Mouse (Mus musculus) macrophage (primary cell): Measurements from ENCODE around the gene Pld5. TPM values are rescaled to one million over a fixed set of nuclear protein-coding genes. Genes with fewer than 3 reads are reported as not detected.

Source experiments
- H3K27ac ChIP-seq: fragments of 350-480 bp; formaldehyde crosslinking; 2 replicates; pipeline ENCODE4 v1.9.0; 2021
- H3K36me3 ChIP-seq: fragments of 350-480 bp; formaldehyde crosslinking; 2 replicates; pipeline ENCODE4 v1.9.0; 2021; ENCODE audit errors: inconsistent target
- H3K4me3 ChIP-seq: fragments of 350-480 bp; formaldehyde crosslinking; 2 replicates; pipeline ENCODE4 v1.9.0; 2021; ENCODE audit errors: inconsistent target
- H3K79me2 ChIP-seq: fragments of 350-480 bp; formaldehyde crosslinking; 2 replicates; pipeline ENCODE4 v1.9.0; 2021; ENCODE audit errors: inconsistent target
- WGBS: methylation state at CpG from one replicate; pipeline ENCODE4 v1.1.7; 2026; ENCODE audit warnings: inconsistent platforms; ENCODE audit not compliant: missing documents; 5-methylcytosine and 5-hydroxymethylcytosine counted together
- polyA plus RNA-seq: library from polyadenylated mRNA; stranded (reverse); fragments of 250-400 nt; gene quantifications from 3 replicates; pipeline ENCODE4 v1.2.4, GENCODE M21; 2018; ENCODE audit warnings: inconsistent platforms

The Pld5 gene
- polyA plus RNA-seq, 1 experiment from 2014 or later, result not detected

- Histone ChIP-seq H3K27ac (no peak overlapping the region), H3K4me3 (no peak overlapping the region), H3K36me3 (no peaks in the 10 kb centered on the region), H3K79me2 (no peaks in the 10 kb centered on the region)
- WGBS, result 57% methylated on average over 7 of the region's 7 CpGs
Observed at GRCm38 (mm10) chr1:175923848-175924787, 351.0 kb downstream of the Pld5 start.

- Histone ChIP-seq H3K36me3 (no peaks in the 10 kb centered on the region), H3K27ac (no peak overlapping the region), H3K4me3 (no peak overlapping the region), H3K79me2 (no peaks in the 10 kb centered on the region)
- WGBS, result 90% methylated on average over 8 of the region's 8 CpGs
Observed at GRCm38 (mm10) chr1:175921091-175921490, 354.0 kb downstream of the Pld5 start.

- no peak within 1 kb of the TSS for H3K27ac ChIP-seq
- 78% methylated on average over 5 of the region's 9 CpGs for WGBS
- no peaks in the 10 kb centered on the region for H3K36me3 ChIP-seq
- H3K79me2 ChIP-seq, result no peaks in the 10 kb centered on the region
- H3K4me3 ChIP-seq, result no peak within 1 kb of the TSS
Observed at GRCm38 (mm10) chr1:175920029-175920428, 355.1 kb downstream of the Pld5 start, which contains the start of gene Gm38100. Gene Gm38100, plus strand, starts transcription at chr1:175920329.

GRCm38 (mm10) chr1:175913728-175914303, 361.3 kb downstream of the Pld5 start:
- no peak overlapping the region for H3K27ac ChIP-seq
- WGBS, result 66% methylated on average over 5 of the region's 5 CpGs
- H3K4me3 ChIP-seq, result no peak overlapping the region
- H3K79me2 ChIP-seq, result no peaks in the 10 kb centered on the region
- no peaks in the 10 kb centered on the region for H3K36me3 ChIP-seq
